Mouse (Mus musculus) ES-E14 (cell line): ENCODE measurements at regions not wholly inside any gene's neighbourhood (a gene's known extent, or its start where the extent isn't known, plus 50 kb on each side); places are given as distances from the start of the nearest gene placed in this dataset.

Source experiments
- CHD2 ChIP-seq: IDR thresholded peaks from 2 replicates; pipeline ENCODE4 v1.6.1; 2014; ENCODE audit warnings: mild to moderate bottlenecking, low read depth, low read length, inconsistent platforms
- MAFK ChIP-seq: IDR thresholded peaks from 2 replicates; pipeline ENCODE4 v1.6.1; 2014; ENCODE audit warnings: mild to moderate bottlenecking, low read depth, low read length, inconsistent platforms; ENCODE audit not compliant: insufficient read depth
- ZC3H11A ChIP-seq: IDR thresholded peaks from 2 replicates; pipeline ENCODE4 v1.6.1; 2012; ENCODE audit warnings: low read depth, mild to moderate bottlenecking, inconsistent platforms, low read length, borderline replicate concordance
- ZNF384 ChIP-seq: IDR thresholded peaks from 2 replicates; pipeline ENCODE4 v1.6.1; 2012; ENCODE audit warnings: low read depth, low read length, inconsistent platforms

GRCm38 (mm10) chr6:25867922-25868321 lies 58.9 kb upstream of the Pot1a start:
- TF ChIP-seq ZNF384 = no peak
- TF ChIP-seq ZC3H11A = no peak
- TF ChIP-seq MAFK = no peak
- no peak for TF ChIP-seq CHD2
